Mouse (Mus musculus) megakaryocyte, embryonic 14.5 days (primary cell): ENCODE data around the gene Zfp60.

Experiments
- FLI1 ChIP-seq: IDR thresholded peaks from 2 replicates; pipeline ENCODE4 v1.6.1; 2012; ENCODE audit warnings: low read length, inconsistent platforms, mixed read lengths
- GATA1 ChIP-seq: IDR thresholded peaks from 3 replicates; pipeline ENCODE4 v1.6.1; 2012; ENCODE audit warnings: mixed read lengths, low read length, inconsistent platforms, borderline replicate concordance

- TF ChIP-seq GATA1 (no peak), FLI1 (no peak)
These were observed 71.8 kb downstream of the Zfp60 start for GRCm38 (mm10) chr7:27802986-27803385.
